Mouse (Mus musculus) v-Abl transformed pro-B cells (cell line): ENCODE results near the gene Mycbp.

Source experiments
- in situ Hi-C, 2 experiments: fragments of 400-800 bp; cut with MboI; formaldehyde crosslinking; loops; one replicate each; pipeline ENCODE4 v1.15.1; 2025; ENCODE audit not compliant: unreplicated experiment in 2 of 2

Gene Mycbp

GRCm38 (mm10) chr4:123904333-123905125 lies at the start of gene Mycbp:
Gene Mycbp, plus strand, starts transcription at chr4:123904832.
- in situ Hi-C loops = loop anchor here in 1 of 2 experiments (10.0 to 25.0 kb wide), 2 partner anchors 370 to 617 kb away; no protein-coding TSS in a partner anchor

GRCm38 (mm10) chr4:123856888-123857287 lies 47.7 kb upstream of the Mycbp start:
- in situ Hi-C loops = no loop called here

DNA sequence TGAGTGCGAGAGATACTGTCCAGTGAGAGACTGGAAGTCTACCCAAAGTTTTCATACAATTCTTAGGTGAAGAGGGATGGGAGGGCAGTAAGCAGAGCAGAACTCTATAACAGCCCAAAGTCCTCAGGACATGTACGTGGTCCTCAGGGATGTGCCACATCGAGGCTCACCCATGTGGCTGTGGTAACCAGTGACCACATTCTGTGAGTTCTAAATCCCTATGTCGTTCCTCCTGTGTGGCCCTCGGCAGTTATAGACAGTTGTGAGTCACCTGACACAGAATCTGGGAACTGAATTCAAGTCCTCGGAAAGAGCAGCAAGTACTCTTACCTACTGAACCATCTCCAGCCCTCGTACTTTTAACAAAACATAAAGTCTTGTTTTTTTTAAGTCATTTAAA lies 46.5 kb upstream of the Mycbp start:
- in situ Hi-C loops = no loop called here

DNA sequence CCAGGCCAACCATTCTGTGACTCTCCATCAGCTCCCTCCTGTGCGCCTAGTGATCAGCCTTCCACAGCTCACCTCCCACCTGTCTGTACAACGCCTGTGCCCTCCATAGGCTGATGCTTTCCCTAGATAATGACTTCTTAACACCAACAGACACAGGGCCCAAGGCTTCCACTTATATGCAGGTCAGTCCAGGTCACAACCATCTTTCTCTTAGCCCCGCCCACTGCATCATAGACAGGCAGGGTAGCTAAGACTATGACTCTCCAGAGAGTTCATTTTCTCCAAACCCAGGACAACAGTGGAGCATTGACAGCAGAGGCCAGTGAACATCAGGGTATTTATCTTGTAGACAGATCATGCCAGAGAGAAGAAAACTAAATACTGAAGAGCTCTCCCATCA lies 45.3 kb upstream of the Mycbp start, which contains the start of gene 4933427I04Rik:
Gene 4933427I04Rik, plus strand, starts transcription at position 301 of the 400 bp plus-strand sequence.
- in situ Hi-C loops = no loop called here

DNA sequence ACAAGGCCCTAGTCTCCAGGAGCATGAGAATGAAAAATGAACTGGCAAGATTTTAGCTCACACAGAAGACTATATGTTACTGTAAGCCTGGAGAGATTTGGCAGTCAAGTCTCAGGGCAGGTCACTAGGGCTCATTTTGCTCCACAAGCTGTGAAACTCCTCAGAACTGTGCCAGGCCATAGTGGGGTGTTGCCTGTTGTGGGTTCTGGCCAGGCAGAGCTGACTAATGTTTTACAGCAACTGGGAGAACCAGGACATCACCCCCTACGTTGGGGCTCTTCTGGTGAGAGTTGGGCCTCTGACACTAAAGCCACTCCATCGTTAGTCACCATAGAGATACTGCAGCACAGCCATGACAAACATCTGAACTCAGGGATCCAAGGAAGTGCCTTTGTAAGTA lies 44.8 kb upstream of the Mycbp start:
- in situ Hi-C loops = no loop called here

DNA sequence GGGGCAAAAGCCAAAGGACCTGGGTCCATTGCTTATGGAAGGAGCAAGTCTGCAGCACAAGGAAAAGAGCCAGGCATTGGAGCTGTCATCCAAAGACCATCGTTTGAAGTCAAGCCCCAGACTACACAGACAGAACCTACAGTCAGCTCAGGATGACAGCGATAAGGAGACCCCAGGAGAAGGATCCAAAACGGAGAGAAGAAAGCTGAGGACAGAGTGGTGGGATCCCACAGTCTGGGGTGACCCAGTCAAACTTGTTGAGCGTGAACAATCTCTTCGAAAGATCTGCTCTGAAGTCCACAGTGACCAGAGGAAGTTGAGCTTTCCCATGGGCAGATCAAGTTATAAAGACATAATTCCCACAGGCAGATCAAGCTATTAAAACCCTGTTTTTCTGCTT lies 44.0 kb upstream of the Mycbp start:
- in situ Hi-C loops = no loop called here

DNA sequence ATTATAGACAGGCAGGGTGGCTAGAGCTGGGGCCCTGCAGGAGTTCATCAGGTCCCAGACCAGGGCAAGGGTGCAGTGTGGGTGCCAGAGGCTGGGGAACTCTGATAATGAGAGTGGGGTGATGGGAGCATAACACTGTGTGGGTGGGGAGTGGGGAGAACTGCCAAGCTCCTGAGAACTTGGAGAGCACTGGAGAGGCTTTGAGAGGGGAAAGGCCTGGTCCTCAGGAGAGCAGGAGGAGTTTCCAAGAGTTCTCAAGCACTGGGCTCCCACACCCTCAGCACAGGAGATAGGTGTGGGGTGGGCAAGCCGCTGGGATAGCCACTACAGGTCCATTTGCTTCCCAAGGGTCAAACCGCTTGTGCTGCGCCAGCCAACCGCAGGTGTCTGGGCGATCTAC lies 10.9 kb upstream of the Mycbp start:
- in situ Hi-C loops = loop anchor here (10.0 kb wide), 2 partner anchors 259 to 289 kb away; no protein-coding TSS in a partner anchor

DNA sequence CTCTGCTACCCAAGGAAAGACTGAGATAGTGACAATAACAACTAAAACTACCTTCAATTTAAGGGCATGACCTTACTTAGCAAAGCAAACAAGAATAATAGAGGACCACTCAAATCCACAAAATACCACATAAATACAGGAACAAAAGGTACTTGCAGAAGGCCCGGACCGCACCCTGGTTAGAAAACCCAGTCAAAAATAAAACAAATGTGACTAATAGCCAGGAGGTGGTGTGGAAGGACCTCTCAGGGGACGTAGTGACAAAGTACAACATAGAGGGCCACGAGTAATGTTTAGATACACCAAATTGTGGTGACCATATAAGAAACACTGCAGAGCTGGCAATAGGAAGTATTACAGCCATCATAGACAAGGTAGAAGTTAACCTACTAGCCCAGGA lies 10.3 kb upstream of the Mycbp start:
- in situ Hi-C loops = loop anchor here (10.0 kb wide), 2 partner anchors 259 to 289 kb away; no protein-coding TSS in a partner anchor

GRCm38 (mm10) chr4:123898696-123899095 lies 5.9 kb upstream of the Mycbp start:
- in situ Hi-C loops = loop anchor here (10.0 kb wide), 2 partner anchors 264 to 294 kb away; no protein-coding TSS in a partner anchor

DNA sequence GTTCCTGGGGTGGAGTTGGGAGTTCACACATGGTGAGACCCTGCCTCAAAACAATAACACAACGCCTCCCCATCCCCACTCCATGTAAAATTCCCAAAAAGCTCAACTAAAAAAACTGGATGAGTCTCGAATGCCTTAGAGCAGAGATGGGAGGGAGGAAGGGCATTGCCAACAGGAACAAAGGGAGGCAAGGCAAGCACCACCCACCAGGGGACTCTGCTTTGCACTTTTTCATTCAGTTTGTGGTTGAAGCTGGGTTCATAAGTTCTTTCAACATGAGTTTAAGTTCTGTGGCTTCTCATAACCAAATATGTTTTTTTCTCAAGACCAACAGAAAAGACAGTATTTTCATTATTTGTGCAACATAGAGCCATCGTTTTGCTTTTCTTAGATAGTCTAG lies 1.2 kb upstream of the Mycbp start:
- in situ Hi-C loops = loop anchor here in 1 of 2 experiments (10.0 to 25.0 kb wide), 2 partner anchors 369 to 616 kb away; no protein-coding TSS in a partner anchor

DNA sequence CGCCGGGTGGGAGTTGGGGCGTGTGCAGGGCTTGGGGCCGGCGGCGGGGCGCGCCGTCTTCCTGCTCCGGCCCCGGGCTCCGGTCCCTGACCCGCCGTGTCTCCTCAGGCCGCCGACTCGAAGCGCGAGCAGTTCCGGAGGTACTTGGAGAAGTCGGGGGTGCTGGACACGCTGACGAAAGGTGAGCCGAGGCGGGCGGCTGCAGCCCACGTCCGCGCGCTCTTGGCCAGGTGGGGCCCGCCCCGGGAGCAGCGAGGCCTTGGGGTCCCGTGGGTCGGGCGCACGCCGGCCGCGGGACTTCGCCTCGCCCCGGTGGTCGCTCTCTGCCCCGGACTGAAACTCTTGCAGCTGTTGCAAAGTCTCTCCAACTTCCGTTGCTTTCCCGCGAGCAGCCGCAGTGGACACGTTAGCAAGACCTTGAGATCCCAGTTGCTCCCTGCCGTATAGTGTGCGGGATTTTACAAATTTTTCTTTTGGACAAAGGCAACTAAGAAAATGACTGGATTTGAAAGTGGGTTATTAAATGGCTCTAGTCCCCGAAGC lies 565 bp downstream of the Mycbp start:
- in situ Hi-C loops = loop anchor here in 1 of 2 experiments (10.0 to 25.0 kb wide), 2 partner anchors 370 to 618 kb away; no protein-coding TSS in a partner anchor

GRCm38 (mm10) chr4:123911503-123911902 lies 6.9 kb downstream of the Mycbp start:
- in situ Hi-C loops = loop anchor here (5.0 to 25.0 kb wide), 3 partner anchors 164 to 624 kb away; no protein-coding TSS in a partner anchor

- in situ Hi-C loops = loop anchor here (5.0 to 25.0 kb wide), 3 partner anchors 165 to 625 kb away; no protein-coding TSS in a partner anchor
Observed at GRCm38 (mm10) chr4:123912431-123912830, 7.8 kb downstream of the Mycbp start.

DNA sequence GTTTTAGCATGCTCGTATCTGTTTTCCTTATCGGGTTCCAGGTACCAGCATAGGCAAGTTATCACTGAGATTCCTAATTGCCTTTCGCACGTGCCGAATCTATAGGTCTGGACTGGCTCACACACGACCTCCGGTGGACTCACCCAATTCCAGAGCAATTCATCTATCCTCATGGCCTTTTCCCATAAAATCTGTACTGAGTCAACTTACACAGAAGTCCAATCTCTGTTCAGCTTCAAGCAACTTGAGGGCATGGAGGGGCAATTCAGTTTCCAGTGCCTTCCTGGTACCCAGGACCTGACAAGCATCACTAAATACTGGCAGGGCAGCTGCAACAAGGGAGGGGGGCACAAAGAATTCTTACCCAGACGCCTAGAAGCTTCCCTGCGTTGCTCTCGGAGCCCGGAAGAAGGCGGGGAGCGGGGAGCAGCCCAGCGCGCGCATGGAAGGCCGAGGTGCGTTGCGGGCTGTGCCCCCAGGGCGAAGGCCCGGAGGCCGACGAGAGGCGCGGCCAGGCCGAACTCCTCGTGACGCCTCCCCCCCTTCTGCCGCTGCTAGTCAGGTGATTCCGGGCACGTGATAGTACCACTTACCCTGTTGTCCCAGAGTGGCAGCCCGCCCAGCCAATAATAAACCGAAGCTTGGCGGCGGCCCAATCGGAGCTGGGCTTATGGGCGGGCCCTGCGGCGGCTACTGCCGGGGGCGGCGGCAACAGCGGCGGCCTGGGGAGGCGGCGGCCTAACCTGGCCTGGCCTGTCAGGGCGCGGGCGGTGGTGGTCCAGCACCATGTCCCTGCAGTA lies 12.3 kb downstream of the Mycbp start, which contains the start of gene Rragc:
Gene Rragc, plus strand, starts transcription at position 699 of the 800 bp plus-strand sequence.
- in situ Hi-C loops = loop anchor here in 1 of 2 experiments (10.0 to 25.0 kb wide), 2 partner anchors 172 to 630 kb away; no protein-coding TSS in a partner anchor

GRCm38 (mm10) chr4:123917548-123918140 lies 13.0 kb downstream of the Mycbp start, which contains the start of gene 4930535I16Rik:
Gene 4930535I16Rik, minus strand, starts transcription at chr4:123918022.
- in situ Hi-C loops = loop anchor here in 1 of 2 experiments (10.0 to 25.0 kb wide), 2 partner anchors 173 to 630 kb away; no protein-coding TSS in a partner anchor

DNA sequence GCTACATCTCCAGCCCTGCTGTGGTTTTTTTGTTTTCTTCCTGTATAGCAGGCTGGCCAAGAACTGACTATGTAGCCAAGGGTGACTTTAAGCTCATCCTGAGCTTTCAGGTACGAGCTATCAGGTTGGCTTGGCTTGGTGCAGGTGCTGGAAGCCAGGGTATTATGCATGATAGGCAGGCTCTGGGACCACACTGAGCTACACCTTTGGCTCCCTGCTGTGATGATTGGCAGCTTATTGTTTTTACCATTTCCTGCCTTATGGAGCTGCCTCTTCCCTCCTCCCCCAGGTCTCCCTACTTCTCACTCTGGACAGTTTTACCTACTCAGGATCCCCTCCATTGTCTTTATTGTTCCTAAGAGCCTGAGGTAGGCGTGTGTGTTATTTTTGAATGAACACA lies 14.2 kb downstream of the Mycbp start:
- in situ Hi-C loops = loop anchor here in 1 of 2 experiments (10.0 to 25.0 kb wide), 2 partner anchors 174 to 632 kb away; no protein-coding TSS in a partner anchor

DNA sequence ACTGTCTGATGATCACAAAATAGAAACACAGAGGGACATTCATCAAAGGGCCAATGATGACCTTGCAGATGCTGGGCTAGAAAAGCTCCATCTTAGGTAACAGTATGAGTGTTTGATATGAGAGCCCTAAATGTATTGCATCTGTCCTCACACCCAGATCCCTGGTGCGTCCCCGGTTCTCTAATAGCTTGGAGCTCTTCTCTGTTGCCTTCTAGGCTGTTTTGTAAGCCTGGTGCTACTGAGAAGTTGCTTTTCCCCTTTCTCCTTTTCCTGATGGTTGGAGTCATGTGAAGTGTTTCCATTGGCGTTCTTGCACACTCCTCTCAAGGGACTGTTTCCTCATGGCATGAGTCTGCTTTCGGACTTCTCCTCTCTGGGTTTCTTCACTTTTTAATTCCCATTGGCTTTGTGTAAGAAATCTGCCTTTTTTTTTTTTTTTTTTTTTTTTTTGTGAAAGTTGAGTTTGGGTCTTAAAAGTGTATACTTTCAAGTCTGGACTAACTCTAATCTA lies 16.5 kb downstream of the Mycbp start:
- in situ Hi-C loops = loop anchor here in 1 of 2 experiments (25.0 kb wide), 1 partner anchor 634 kb away; no protein-coding TSS in a partner anchor

DNA sequence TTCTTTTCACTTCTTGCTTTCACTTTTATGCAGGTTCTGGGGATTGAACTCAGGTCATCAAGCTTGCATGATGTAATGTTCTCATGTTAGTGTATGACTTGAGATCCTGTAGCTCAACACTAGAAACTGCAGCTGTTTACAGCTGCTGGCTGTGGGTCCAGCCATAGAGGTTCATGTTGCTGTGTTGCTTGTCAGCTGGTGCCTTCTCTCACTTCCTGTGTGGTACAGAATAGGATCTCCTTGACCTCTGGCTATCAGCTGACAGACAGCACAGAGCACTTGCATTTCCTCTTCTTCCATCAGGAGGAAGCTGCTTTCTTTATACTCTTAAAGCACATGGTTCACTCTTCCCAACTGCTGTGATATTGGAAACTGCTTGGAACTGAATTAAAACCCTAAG lies 23.3 kb downstream of the Mycbp start:
- in situ Hi-C loops = loop anchor here (25.0 kb wide), 3 partner anchors 691 to 1134 kb away; partner anchors contain the start of genes Dnali1 (in 1 of the 2), Heyl (in 1 of the 2), Ppt1 (in 1 of the 2) and Snip1 (in 1 of the 2)

GRCm38 (mm10) chr4:123929994-123930393 lies 25.4 kb downstream of the Mycbp start:
- in situ Hi-C loops = loop anchor here (10.0 to 25.0 kb wide), 5 partner anchors 693 to 1195 kb away; partner anchors contain the start of genes Dnali1 (in 2 of the 2), Snip1 (in 2 of the 2), Heyl (in 1 of the 2) and Ppt1 (in 1 of the 2)
